Mouse (Mus musculus) erythroblast, embryonic 14.5 days (primary cell): ENCODE measurements around the gene Dpp6.

Experiments used
- GATA1 ChIP-seq: IDR thresholded peaks from 2 replicates; pipeline ENCODE4 v1.6.1; 2012; ENCODE audit warnings: low read length, inconsistent platforms, mixed read lengths
- TAL1 ChIP-seq: IDR thresholded peaks from 3 replicates; pipeline ENCODE4 v1.6.1; 2012; ENCODE audit warnings: low read length, inconsistent platforms, mixed read lengths

DNA sequence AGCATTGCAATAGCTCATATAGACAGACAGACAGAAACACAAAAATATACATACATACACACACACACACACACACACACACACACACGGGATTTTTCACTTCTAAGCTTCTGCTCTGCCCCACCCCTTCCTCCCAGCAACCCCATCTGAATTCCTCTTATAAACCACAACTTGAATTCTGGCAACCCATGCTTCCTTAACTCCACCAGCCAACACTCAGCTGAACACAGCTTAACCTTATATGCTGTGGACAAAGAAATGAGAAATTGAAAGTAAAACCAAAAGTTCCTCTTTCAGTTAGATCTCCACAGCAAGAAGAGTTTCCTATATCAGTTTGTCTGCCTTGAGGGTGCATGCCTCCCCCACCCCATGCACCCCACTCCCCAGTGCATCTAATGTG, 378.0 kb downstream of the Dpp6 start:
- TF ChIP-seq TAL1, result no peak
- TF ChIP-seq GATA1, result no peak
